Mouse (Mus musculus) kidney, embryonic 15.5 days (tissue): ENCODE results near the gene Gfra1. TPM values are rescaled to one million over a fixed set of nuclear protein-coding genes. Genes with fewer than 3 reads are reported as not detected.
A peak's percentile ranks its signal among the peaks of the same experiment; 100 is the strongest.

Source experiments
- ATAC-seq: fragments of 200-750 bp; cut with Nextera tagmentation; replicated peaks from 2 replicates; pipeline ENCODE4 v1.8.0; 2017; ENCODE audit warnings: moderate TSS enrichment; ENCODE audit not compliant: low FRiP score
- H3K27ac ChIP-seq: fragments of 300-500 bp; sonication (generic); 2 replicates; pipeline ENCODE4 v1.5.1; 2015; ENCODE audit warnings: mild to moderate bottlenecking, inconsistent platforms
- H3K27me3 ChIP-seq: fragments of 300-500 bp; sonication (generic); 2 replicates; pipeline ENCODE4 v1.6.1; 2015; ENCODE audit warnings: inconsistent platforms
- H3K36me3 ChIP-seq: fragments of 300-500 bp; sonication (generic); 2 replicates; pipeline ENCODE4 v1.6.1; 2015; ENCODE audit warnings: inconsistent platforms
- H3K4me1 ChIP-seq: fragments of 300-500 bp; sonication (generic); 2 replicates; pipeline ENCODE4 v1.6.1; 2015; ENCODE audit warnings: inconsistent platforms
- H3K4me2 ChIP-seq: fragments of 300-500 bp; sonication (generic); 2 replicates; pipeline ENCODE4 v1.6.1; 2015; ENCODE audit warnings: moderate library complexity, mild to moderate bottlenecking, inconsistent platforms
- H3K4me3 ChIP-seq: fragments of 300-500 bp; sonication (generic); replicated peaks from 2 replicates; pipeline ENCODE4 v1.5.1; 2015; ENCODE audit warnings: mild to moderate bottlenecking, inconsistent platforms
- H3K9ac ChIP-seq: fragments of 300-500 bp; sonication (generic); 2 replicates; pipeline ENCODE4 v1.6.1; 2015; ENCODE audit warnings: mild to moderate bottlenecking, inconsistent platforms
- H3K9me3 ChIP-seq: fragments of 300-500 bp; sonication (generic); replicated peaks from 2 replicates; pipeline ENCODE4 v1.6.1; 2016; ENCODE audit warnings: inconsistent platforms
- WGBS: fragments of 180-500 bp; shearing (Covaris S2); methylation state at CpG from one replicate; pipeline ENCODE4 v1.1.7; 2015; ENCODE audit warnings: mixed read lengths; 5-methylcytosine and 5-hydroxymethylcytosine counted together
- polyA plus RNA-seq: library from polyadenylated mRNA; unstranded; fragments of >200 nt; fragmentation: Nextera tagmentation; extraction: Ambion mirVana; gene quantifications from 2 replicates; pipeline ENCODE4 v1.2.1, GENCODE M21; 2015

The Gfra1 gene
- polyA plus RNA-seq: 65.3 and 67.8 TPM in 2 replicates

DNA sequence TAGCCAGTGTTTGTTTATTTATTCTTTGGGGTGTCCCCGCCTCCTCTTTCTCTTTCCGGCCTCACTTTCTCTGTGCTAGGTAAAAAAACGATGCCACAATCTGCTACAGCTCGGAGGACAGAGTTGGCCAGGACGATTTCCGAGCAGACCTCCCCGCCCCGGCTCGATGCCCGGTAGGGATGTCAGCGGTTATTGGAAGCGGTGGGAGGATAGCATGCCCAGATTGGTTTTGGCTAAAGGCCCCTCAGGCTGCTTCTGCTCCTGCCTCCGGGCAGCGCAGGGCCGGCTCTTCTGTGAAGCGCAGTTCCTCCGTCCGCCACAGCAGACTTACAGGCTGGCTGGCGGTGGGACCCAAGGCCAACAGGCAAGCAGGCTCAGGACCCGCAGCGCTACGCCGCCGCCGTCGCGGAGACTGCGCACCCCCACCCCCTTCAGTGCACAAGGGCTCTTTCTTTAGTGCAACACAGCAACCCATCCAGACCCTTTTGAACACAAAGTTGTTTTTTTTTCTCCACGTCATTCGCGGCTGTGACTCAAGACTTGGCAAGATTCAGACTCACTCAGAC is at the start of gene Gfra1:
Gfra1 (minus strand) TSS at position 414 of the 566 bp plus-strand sequence.
- H3K27ac ChIP-seq: peak within 1 kb of the TSS; percentile 82
- H3K9ac ChIP-seq: peak within 1 kb of the TSS; percentile 59
- WGBS: under 1% methylated on average over 31 of the region's 31 CpGs
- ATAC-seq: peak; percentile 43; the same call in 1 of the 2 replicates
- no peaks in the 10 kb centered on the region for H3K9me3 ChIP-seq
- peak within 1 kb of the TSS; percentile 57 for H3K4me3 ChIP-seq
- H3K27me3 ChIP-seq: peaks cover 43% of the 10 kb centered on the region
- no peaks in the 10 kb centered on the region for H3K36me3 ChIP-seq
- H3K4me1 ChIP-seq: peaks cover 60% of the 10 kb centered on the region
- H3K4me2 ChIP-seq: peak within 1 kb of the TSS; percentile 98

DNA sequence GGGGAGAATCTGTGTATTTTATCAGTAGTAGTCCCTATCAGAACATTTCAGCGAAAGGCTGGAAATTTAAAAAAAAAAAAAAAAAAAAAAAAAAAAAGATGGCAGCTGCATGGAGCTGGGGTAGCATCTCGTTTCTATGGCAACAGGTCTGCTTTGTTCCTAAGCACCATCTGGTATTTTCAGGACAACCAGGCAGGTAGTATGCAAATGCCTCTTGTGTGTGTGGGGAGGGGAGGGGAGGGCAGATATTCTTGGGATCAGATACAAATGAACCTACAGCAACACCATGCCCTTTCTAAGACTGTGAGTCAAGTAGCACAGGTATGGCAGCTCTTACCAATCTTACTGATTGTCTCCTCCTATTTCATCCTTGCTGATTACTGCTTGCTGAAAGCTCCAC is 44.3 kb upstream of the Gfra1 start:
- no peak for ATAC-seq

DNA sequence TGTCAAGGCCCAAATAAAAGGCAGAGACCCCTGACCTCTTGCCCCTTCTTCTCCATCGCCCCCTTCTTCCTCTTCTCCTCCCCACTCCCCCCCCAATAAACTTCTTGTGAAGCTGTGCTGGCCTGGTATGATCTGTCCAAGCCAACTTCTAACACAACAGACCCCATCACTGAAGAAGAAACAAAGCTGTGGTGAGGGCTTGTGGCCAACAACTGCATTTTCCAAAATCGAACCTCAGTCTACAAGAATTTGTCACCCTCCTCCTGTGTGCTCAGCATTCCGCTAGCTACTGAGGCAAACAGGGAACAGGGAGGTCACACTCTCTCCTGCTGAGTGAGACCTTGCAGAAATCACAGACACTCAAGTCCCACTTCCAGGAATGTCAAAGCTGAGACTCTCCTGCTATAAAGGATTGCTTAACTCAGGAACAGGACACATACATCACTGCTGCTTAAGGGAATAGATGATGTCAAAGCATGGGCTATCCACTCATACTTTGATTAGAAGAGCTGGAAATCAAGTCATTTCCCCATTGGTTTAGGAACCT is 43.8 kb upstream of the Gfra1 start:
- WGBS: 78% methylated on average over 3 of the region's 3 CpGs
- no peaks in the 10 kb centered on the region for H3K27me3 ChIP-seq
- H3K36me3 ChIP-seq: no peaks in the 10 kb centered on the region
- no peaks in the 10 kb centered on the region for H3K4me1 ChIP-seq
- no peaks in the 10 kb centered on the region for H3K9me3 ChIP-seq
- ATAC-seq: no peak
- H3K9ac ChIP-seq: no peak overlapping the region
- no peak overlapping the region for H3K27ac ChIP-seq
- no peak overlapping the region for H3K4me3 ChIP-seq
- no peak overlapping the region for H3K4me2 ChIP-seq

More for the DNA sequence above, 44.3 kb upstream of the Gfra1 start:
- Histone ChIP-seq H3K4me3 (no peak overlapping the region), H3K4me1 (no peaks in the 10 kb centered on the region), H3K36me3 (no peaks in the 10 kb centered on the region), H3K9me3 (no peaks in the 10 kb centered on the region), H3K27me3 (no peaks in the 10 kb centered on the region), H3K4me2 (no peak overlapping the region), H3K27ac (no peak overlapping the region), H3K9ac (no peak overlapping the region)
- 95% methylated on average over 2 of the region's 2 CpGs for WGBS

DNA sequence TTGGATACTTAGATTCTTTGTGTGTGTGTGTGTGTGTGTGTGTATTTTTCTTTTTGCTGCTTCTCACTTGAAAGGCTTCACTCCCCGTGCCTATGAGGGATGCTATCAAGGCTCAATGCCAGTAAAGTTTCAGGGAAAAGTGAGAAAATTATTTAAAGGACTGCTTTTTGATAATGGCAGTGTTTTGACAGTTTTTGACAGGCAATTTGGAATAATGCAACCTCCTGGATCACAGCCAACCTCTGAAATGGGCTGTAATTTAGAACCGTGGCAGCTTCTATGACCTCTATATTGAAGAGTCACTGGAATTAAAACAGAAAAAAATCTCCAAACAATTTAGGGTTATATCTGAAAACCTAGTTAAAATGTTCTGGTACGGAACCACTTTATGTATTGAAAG is 41.4 kb upstream of the Gfra1 start:
- Histone ChIP-seq H3K4me2 (no peak overlapping the region), H3K9me3 (no peaks in the 10 kb centered on the region), H3K36me3 (no peaks in the 10 kb centered on the region), H3K27ac (no peak overlapping the region), H3K27me3 (no peaks in the 10 kb centered on the region), H3K9ac (no peak overlapping the region), H3K4me3 (no peak overlapping the region), H3K4me1 (no peaks in the 10 kb centered on the region)
- ATAC-seq: no peak
- WGBS: 62% methylated on average over 3 of the region's 3 CpGs

DNA sequence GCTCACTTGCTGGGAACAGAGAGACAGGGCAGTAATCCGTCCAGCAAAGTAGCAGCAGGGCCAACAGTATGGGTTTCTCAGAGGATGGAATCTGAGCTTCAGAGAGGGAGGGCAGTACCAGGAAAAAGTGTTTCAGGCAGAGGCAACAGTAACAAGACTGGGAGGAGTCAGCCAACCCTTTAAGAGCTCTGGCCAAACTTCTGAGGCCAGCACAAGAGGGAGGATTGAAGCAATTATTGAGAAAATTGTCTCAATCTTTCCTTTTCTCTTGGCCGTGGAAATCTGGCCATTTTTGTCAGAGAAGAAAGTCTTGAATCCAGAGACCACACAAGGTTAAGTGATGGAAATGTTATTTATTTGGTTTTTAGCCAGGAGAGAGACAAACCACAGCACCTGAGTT is 31.0 kb upstream of the Gfra1 start:
- H3K27me3 ChIP-seq: no peaks in the 10 kb centered on the region
- no peak overlapping the region for H3K9ac ChIP-seq
- 0 out of 2 replicates have a peak, but pooled peaks cover 2% of the 10 kb centered on the region for H3K4me1 ChIP-seq
- no peak overlapping the region for H3K4me3 ChIP-seq
- no peaks in the 10 kb centered on the region for H3K36me3 ChIP-seq
- no peaks in the 10 kb centered on the region for H3K9me3 ChIP-seq
- 45% methylated on average over 2 of the region's 2 CpGs for WGBS
- H3K27ac ChIP-seq: no peak overlapping the region
- ATAC-seq: no peak
- H3K4me2 ChIP-seq: no peak overlapping the region

DNA sequence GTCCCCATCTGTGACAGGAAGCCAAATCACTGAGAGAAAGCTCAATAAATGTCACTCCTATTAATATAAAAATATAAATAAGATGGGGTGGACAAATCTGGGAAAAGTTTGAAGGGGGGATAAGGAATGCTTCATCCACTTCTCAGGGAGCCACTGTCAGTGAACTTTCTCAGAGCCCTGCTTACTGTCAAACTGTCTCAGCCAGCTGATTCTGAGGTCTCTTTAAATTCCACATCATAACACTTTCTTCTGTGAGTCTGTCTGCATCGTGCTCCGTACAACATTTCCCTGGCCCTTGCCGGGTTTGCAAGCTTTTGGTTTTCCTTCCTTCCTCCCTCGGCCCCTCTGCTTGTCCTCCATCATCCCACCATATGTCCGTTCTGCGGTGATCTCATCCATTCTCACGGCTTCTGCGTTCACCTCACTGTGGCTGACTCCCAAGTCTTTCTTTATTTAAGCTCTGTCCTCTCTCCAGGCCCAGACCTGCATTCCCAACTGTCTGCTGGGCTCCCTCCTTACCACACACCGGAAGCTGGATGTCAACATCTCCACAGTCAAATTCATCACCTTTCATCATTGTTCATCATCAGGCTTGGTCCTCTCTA is 26.8 kb upstream of the Gfra1 start:
- no peak overlapping the region for H3K4me3 ChIP-seq
- 0 out of 2 replicates have a peak, but pooled peaks cover 4% of the 10 kb centered on the region for H3K9me3 ChIP-seq
- WGBS: 67% methylated on average over 9 of the region's 9 CpGs
- no peak for ATAC-seq
- H3K4me2 ChIP-seq: no peak overlapping the region
- 0 out of 2 replicates have a peak, but pooled peaks cover 2% of the 10 kb centered on the region for H3K4me1 ChIP-seq
- no peaks in the 10 kb centered on the region for H3K27me3 ChIP-seq
- H3K9ac ChIP-seq: no peak overlapping the region
- no peaks in the 10 kb centered on the region for H3K36me3 ChIP-seq
- H3K27ac ChIP-seq: no peak overlapping the region

DNA sequence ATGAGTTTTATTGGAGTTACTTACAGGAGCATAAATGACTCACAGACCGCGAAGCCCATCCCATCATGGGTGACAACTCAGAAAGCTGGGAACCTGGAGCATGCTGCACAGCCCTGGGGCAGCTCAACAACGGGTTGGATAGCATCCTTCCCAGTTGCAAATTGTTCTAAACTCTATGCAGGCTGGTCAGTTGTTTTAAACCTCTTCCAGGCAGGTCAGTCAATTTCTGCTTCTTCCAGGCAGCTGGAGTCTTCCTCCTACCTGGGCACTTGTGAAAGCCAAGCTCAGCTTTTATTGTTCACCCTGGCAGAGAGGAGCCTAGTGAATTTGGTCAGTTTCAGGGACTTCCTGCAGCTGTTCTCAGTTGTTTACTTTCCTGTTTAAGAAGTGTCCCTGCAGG is 18.5 kb upstream of the Gfra1 start:
- Histone ChIP-seq H3K36me3 (no peaks in the 10 kb centered on the region), H3K27me3 (no peaks in the 10 kb centered on the region), H3K4me1 (no peaks in the 10 kb centered on the region), H3K9ac (no peak overlapping the region), H3K9me3 (no peaks in the 10 kb centered on the region), H3K4me2 (no peak overlapping the region), H3K4me3 (no peak overlapping the region), H3K27ac (no peak overlapping the region)
- 85% methylated on average over 3 of the region's 3 CpGs for WGBS
- no peak for ATAC-seq

DNA sequence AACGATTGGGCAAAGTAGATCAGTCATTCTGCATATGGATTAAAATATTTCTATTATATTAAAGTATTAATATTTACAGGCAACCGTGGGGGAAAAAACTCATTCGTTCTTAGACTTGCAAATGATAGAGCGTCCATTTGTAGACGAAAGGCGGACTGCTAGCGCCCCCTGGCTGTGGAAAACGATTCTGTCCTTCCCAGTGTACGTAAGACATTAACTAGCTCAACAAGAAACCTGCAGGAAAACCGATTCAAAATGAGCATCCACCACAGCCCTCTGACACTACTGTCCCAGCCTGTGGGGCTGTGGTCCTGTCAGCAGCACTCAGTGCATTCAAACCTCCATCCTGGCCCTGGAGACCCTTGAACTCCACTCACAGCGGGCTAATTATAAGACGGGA is 13.7 kb upstream of the Gfra1 start:
- Histone ChIP-seq H3K9ac (no peak overlapping the region), H3K4me2 (no peak overlapping the region), H3K27me3 (no peaks in the 10 kb centered on the region), H3K9me3 (peaks cover 4% of the 10 kb centered on the region), H3K4me1 (peaks cover 4% of the 10 kb centered on the region; the same call in 1 of the 2 replicates), H3K4me3 (no peak overlapping the region), H3K36me3 (no peaks in the 10 kb centered on the region), H3K27ac (no peak overlapping the region)
- 17% methylated on average over 12 of the region's 12 CpGs for WGBS
- ATAC-seq: no peak

DNA sequence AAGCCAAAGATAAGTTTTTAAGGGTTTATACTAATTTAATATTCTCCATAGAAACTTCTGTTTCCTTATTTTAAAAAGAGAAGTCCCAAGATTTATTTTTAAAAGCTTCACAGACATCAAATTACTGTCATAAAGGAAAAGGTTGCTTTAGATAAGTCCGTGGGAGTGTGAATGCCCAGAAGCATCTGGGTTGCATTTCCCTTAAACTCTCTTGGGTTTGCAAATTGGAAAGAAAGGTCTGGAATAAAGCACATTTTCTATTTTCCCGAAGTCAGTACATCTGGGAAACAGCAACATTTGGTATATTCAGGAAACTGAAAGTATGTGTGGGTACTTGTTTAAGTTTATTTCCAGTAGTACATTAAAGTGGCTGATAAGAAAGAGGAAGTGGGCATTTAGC is 12.6 kb upstream of the Gfra1 start:
- ATAC-seq: no peak
- WGBS: 54% methylated on average over 2 of the region's 2 CpGs
- no peaks in the 10 kb centered on the region for H3K27me3 ChIP-seq
- no peak overlapping the region for H3K9ac ChIP-seq
- H3K4me1 ChIP-seq: peaks cover 4% of the 10 kb centered on the region; the same call in 1 of the 2 replicates
- H3K4me2 ChIP-seq: no peak overlapping the region
- no peak overlapping the region for H3K4me3 ChIP-seq
- no peak overlapping the region for H3K27ac ChIP-seq
- no peaks in the 10 kb centered on the region for H3K36me3 ChIP-seq
- peaks cover 4% of the 10 kb centered on the region for H3K9me3 ChIP-seq

DNA sequence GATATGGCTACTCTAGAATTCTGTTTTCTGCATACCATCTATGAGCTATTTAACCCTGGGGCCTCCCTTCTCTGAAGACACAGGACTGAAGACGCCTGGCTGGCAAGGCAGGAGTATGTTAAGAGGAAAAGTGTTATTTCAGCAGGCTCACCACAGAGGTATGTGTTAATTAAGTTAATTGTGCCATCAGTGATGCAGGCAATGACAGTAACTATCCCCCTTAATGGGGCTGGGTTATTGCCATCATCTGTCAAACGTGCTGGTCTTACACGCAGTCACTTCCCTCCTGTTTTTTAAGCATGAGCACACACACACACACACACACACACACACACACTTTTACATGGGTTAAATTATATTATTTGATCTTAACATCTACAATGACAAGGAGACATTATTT is 8.0 kb upstream of the Gfra1 start:
- no peaks in the 10 kb centered on the region for H3K36me3 ChIP-seq
- WGBS: 46% methylated on average over 3 of the region's 3 CpGs

DNA sequence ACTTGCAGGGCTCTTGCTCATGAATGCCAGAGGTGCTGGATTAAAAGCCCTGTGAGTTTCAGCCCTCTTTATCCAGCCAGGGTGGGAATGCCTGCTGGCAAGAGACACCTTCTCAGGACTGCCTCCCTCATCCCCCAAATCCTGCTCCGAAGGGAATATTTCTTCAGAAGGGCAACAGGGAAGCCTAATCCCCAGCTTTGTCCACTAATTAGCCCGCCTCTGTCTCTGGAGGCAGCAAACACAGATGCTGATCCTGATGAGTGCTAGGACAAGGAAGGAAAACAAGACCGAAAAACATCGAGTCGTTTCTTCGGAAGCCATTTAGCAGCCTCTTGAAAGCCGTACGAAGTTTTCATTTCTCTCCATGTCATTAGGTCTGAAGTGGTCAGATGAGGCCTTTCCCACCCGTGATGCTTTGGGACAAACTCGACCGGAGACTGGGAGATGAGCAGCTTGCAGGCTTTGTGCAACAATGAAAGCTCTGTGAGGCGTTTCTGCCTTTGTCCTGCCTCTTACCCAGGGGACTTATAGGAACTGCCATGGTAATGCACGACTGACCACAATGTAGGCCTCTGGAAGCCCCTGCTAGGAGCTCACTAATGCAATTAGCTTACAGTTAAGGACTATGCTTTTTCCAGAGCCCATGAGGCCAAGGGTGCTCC is 4.8 kb upstream of the Gfra1 start:
- Histone ChIP-seq H3K9ac (no peak overlapping the region), H3K27me3 (peaks cover 11% of the 10 kb centered on the region; the same call in 1 of the 2 replicates), H3K27ac (no peak overlapping the region), H3K9me3 (no peaks in the 10 kb centered on the region), H3K4me1 (peaks cover 17% of the 10 kb centered on the region), H3K36me3 (no peaks in the 10 kb centered on the region), H3K4me2 (no peak overlapping the region), H3K4me3 (no peak overlapping the region)
- ATAC-seq: no peak
- WGBS: 61% methylated on average over 13 of the region's 13 CpGs

More for the DNA sequence above, 8.0 kb upstream of the Gfra1 start:
- Histone ChIP-seq H3K4me3 (no peak overlapping the region), H3K9me3 (peaks cover 4% of the 10 kb centered on the region), H3K4me1 (peaks cover 5% of the 10 kb centered on the region; the same call in 1 of the 2 replicates), H3K4me2 (no peak overlapping the region), H3K9ac (no peak overlapping the region), H3K27me3 (no peaks in the 10 kb centered on the region; the same call in 1 of the 2 replicates), H3K27ac (no peak overlapping the region)
- ATAC-seq: no peak

DNA sequence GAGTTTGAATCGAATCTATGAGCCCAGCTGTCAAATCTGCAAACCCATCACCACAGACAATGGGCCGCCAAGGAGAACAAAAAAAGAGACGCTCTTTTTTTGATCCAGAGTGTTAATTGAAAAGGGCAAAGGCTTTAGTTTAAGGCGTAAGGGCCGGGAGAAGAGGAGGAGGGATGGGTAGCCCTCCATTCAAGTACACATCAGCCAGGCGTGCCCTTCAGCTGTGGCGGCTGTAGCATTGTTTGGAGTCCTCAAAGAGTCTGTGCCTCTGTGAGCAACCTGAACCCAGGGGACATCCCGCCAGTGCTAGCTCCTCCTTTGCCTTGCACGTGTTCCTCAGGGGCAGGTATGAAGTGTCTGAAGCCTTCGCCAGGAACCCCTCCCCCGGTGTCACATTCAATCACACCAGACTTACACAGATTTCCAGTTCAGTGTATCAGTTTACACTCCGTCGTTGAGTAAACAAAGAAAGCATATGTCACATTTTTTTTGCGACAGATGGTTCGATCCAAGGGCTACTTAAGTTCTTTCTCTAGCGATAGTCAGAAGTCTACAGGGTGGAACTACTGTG is 867 bp upstream of the Gfra1 start:
- Histone ChIP-seq H3K9ac (peak overlapping the region; percentile 6; the same call in 1 of the 2 replicates), H3K4me1 (peaks cover 56% of the 10 kb centered on the region), H3K27me3 (peaks cover 43% of the 10 kb centered on the region), H3K4me3 (peak overlapping the region; percentile 57), H3K4me2 (peak overlapping the region; percentile 98), H3K27ac (no peak overlapping the region), H3K9me3 (no peaks in the 10 kb centered on the region), H3K36me3 (no peaks in the 10 kb centered on the region)
- no peak for ATAC-seq
- WGBS: 4% methylated on average over 16 of the region's 16 CpGs
